Mouse (Mus musculus): Measurements from ENCODE around the gene Myh14.
"Not testable (repeated sequence)": the region's sequence is repeated elsewhere in the genome, so short reads cannot be mapped to it uniquely, and the experiment has no call there.

Myh14 gene

DNA sequence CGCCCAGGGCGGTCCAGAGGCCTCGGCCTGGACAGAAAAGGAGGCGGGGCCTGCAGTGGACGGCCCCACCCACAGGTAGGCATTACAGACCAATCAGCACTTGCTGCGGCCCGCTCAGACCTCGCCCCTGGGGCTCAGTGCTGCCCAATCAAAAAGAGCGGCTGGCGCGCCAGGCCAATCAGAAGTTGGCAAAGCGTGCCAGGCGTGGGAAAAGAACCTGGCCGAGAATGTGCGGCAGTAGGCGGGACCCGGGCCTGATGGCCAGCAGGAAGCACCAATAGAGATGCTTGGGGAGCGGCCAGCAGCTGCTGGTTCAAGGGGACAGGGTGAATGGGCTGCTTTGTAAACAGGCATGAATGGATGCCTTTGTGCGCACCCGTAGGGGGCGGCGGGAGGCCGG lies at the start of gene Myh14:
Gene Myh14 (minus strand): TSS at position 41 of the 400 bp plus-strand sequence.
- peak; percentile 90 for DNase-seq

DNA sequence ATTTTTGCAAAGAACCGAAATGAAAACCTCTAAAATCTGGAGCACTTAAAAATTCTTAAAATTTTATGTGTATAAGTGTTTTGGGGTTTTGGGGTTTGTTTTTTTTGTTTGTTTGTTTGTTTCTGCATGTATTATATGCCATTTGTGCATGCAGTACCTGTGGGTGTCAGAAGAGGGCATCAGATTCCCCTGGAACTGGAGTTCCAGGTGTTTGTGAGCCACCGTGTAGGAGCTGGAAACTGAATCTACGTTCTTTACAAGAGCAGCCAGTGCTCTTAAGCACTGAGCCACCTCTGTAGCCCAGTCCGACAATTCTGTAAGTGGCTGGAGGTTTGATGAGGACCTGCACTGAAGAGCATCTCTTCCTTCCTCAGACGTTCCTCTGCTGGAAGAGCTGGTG lies 39.2 kb upstream of the Myh14 start:
- no peak for DNase-seq

DNA sequence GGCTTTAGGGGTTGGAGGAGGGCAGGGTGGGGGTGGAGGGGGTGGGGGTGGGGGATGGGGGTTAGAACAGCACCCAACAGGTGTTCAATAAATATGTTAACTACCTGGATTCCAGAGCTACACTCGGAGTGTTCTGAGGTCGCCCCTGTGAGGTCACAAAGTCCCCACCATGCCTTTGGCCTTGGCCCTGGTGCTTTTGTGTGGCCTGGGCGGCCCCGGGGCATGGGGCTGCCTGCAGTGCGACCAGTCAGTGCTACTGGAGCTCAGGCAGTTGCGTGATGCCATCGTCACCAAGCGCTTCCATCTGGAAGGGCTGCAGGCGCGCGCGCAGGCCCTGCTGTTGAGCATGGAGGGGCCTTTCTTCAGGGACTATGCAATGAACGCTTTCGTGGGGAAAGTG lies 37.9 kb upstream of the Myh14 start, which contains the start of gene Izumo2:
Gene Izumo2 (plus strand): TSS at position 169 of the 400 bp plus-strand sequence.
- DNase-seq = no peak

DNA sequence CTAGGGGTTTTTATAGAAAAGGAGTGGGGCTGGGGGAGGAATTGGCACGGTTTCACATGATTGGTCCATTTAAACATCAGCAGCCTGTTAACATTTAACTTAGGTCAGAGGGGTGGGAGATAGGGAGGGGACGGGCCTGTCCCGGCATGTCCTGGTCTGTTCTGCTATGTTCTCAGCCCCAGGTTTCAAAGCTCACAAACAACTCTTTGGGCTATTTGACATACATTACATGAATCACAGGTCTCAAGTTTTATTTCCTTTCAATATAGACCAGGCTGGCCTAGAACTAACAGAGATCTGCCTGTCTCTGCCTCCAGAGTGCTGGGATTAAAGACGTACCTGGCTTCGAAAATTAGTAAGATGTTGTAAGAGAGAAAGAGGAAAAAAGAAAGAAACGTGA lies 37.5 kb upstream of the Myh14 start:
- not testable (repeated sequence) for DNase-seq

DNA sequence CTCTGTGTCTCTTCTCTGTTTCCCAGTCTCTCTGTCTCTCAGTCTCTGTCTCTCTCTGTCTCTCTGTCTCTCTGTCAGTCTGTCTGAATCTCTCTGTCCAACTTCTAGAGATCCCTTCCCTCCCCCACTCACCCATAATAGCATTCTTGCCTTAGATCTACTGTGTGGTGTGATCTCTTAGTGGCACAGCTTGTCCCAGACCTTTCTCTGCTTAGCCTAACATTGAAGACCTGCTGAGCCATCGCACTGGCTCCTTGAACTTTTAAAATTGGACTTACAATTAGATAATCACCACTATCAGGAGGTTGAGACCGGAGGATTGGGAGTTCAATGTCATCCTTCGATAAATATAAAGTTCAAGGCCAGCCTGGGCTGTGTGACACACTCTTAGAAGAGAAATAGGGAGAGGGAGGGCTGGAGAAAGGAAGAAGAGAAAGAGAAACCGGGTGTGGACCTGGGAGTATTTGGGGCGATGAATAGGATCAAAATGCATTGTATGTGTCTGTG lies 36.6 kb upstream of the Myh14 start:
- DNase-seq = no peak

DNA sequence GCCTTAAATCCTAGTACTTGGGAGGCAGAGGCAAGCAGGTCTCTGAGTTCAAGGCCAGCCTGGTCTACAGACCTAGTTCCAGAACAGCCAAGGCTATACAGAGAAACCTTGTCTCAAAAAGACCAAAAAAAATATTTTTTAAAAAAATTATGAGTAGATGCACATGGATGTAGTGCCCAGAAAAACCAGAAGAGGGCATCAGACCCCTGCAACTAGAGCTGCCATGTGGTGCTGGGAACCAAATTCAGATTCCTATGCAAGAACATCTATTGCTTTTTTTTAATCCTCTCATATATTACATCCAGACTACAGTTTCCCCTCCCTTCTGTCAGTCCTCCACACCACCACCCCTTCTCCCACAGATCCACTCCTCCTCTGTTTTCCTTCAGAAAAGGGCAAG lies 35.7 kb upstream of the Myh14 start:
- DNase-seq = no peak

DNA sequence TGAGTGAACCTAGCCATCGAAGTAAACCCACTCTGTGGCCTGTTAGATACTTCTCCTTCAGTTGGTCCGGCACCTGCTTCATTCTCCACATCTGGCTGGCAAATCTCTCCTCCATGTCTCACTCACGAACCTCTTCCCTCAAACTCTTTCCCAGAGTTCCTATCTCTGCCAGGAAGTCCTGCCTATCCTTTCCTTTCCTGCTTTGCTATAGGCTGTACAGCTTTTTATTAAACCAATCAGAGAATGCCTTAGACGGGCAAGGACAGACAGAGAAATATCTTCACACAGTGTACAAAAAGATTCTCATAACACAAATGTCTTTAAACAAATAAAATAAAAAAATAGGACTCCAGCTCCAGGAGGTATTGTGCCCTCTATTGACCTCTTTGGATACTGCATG lies 34.4 kb upstream of the Myh14 start:
- DNase-seq = no peak

DNA sequence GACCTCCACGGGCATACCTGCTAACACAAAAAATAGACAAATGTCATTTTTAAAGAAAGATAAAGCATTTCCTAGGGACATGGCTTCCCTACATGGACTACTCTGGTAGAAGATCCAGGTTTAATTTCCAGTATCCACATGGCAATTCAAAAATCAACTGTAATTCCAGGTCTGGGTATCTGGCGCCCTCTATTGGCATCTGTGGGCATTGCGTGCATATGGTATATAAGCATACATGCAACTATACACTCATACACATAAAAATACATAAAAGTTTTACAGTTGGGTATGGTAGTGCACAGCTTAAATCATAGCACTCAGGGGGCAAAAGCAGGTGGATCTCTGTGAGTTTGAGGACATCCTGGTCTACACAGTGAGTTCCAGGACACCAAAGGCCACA lies 33.7 kb upstream of the Myh14 start:
- no peak for DNase-seq

DNA sequence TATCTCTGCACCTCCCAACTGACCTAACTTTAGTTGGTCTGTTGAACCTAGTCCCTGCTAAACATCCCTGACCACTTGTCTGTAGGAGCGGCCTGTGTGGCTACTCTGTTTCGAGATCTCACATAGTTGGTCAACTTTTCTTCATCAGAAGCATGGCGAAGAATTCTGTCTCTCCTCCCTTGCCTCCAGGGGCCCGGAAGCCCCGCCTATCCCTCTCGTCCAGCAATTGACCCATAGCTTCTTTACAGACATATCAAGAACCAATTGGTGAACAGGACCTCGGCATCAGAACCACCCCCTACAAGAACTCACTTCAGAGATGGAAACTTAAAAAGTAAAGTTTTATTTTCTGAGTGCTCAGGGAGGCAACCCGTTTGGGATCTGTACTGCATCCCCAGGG lies 32.3 kb upstream of the Myh14 start:
- no peak for DNase-seq

DNA sequence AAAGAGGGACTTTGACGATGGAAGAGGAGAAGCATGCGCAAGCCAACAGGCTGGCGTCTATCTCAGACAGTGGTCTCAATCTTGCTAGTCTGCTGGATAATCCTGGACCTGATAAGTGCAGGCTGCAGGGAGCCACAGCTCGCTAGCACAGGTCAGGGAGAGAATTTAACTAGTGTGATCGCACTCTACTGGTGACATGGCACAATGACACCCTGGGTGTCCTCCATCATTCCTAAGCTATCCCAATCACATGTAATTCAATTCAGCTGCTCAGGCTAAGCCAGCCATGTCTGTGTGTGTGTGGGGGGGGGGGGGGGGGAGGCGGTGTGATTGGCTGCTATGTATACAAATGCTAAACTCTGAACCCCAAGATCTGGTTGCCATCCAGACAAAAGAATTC lies 31.3 kb upstream of the Myh14 start:
- DNase-seq = no peak

DNA sequence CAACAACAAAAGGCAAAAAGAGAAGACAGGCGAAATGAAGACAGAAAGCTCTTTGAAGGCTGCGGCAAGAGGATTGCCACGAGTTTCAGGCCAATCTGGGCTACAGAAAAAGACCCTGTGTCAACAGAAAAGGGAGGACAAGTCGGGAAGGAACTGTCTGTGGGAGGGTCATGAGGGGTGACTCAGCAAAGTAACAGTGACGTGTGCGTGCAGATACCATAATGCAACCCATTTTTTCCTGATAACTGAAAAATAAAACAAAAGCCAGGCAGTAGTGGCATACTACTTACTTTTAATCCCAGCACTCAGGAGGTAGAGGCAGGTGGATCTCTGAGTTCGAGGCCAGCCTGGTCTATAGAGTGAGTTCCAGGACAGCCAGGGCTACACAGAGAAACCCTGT lies 27.3 kb upstream of the Myh14 start:
- DNase-seq = no peak

DNA sequence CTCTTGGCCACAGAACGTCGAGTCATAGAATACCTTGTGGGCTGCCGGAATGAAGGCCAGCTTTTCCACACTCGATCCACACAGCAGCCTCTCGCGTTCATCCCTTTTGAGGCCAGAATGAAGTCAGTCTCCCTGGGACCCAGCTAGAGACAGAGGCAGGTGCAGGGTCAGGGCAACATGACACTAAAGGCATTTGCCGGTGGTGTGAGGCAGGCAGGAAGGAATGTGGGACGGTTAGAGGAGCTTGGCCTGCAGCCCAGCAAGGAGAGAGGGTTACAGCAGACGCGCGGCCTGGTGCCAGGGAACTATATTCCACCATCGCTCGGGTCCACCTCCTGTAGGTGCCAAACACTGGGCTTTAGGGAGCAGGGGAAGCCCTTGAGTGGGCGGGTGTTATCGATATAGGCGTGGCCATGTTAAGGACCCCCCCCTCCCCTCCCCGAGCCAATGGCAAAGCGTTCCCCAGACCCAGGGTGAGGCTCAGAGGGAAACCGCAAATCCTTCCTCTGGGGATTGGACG lies 26.6 kb upstream of the Myh14 start:
- DNase-seq = no peak

DNA sequence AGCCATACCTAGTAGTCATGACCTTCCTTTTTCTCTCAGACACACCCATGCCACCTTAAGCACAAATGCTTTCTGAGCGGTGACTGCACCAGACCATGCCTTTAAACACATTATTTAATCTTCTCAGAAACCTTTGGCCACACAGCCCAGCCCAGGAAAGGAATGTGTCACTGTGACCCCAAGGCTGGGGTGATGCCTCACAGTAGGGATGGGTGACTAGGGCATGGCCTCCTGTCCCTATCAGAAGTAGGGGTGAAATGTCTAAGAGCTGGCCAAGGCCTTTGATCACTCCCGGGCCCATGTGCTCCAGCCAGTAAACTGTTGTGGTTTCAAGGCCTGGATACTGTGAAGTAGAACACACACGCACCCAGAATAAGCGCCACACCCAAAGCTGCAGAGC lies 24.6 kb upstream of the Myh14 start:
- no peak for DNase-seq

DNA sequence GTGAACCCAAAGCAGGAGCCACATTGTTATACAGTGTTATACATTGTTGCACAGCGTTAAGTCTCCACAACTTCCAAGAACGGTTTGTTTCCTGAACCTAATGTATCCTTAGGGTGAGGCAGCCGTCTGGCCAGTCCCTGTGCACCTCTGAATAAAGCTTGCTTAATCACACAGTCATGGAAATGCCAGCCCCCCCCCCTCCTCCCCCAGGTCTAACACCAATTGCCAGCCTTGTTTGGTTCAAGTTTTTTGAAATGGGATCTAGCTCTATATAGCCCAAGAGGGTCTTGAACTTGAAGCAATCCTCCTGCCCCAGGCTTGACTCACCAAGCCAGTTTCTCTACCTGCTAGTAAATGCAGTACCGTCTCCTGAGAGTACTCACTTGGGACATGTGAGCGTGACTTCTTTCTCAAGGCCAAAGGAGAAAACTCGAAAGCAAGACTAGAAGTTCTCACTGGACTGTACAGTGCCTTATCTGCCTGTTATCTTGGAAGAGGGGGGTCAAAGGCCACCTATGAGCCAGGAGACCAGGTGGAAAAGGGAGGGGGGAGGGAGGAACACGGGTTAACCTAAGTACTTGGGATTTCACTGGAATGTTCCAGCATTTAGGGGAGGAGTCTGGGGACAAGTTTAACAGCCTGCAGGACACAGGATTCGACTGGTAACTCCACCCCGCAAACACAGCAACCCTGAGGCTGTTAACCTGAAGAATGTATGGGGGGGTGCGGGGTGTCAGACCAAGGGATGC lies 23.0 kb upstream of the Myh14 start:
- no peak for DNase-seq

DNA sequence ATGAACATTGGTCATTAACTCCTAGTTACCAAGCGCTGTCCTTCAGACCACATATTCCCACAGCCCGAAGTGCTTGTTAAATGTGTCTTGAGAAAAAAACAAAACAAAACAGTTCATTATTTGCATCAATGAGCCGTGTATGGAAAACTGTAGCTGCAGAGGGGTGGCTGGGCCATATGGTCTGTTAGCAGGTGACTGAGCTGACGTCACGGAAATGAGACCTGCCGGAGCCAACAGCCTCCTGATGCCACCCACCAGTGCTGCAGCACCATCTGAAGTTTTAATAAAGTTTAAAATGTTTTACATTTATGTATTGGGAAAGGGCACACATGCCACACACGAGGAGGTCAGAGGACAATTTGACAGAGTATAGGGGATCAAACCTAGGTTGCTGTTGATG lies 18.7 kb upstream of the Myh14 start:
- DNase-seq = no peak

DNA sequence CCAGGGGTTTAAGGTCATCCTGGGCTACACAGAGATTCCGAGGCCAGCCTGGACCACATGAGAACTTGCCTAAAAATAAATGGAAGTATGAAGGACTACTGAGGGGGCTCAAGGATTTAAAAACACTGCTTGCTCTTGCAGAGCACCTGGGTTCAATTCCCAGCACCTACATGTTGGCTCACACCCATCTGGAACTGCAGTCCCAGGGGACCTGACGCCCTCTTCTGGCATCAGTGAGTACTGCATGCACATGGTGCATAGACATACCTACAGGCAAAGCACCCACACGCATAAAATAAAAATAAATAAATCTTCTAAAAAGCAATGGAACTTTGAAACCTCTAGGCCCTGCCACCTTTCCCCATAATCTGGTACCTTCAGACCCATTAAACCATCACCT lies 18.2 kb upstream of the Myh14 start:
- DNase-seq = no peak

DNA sequence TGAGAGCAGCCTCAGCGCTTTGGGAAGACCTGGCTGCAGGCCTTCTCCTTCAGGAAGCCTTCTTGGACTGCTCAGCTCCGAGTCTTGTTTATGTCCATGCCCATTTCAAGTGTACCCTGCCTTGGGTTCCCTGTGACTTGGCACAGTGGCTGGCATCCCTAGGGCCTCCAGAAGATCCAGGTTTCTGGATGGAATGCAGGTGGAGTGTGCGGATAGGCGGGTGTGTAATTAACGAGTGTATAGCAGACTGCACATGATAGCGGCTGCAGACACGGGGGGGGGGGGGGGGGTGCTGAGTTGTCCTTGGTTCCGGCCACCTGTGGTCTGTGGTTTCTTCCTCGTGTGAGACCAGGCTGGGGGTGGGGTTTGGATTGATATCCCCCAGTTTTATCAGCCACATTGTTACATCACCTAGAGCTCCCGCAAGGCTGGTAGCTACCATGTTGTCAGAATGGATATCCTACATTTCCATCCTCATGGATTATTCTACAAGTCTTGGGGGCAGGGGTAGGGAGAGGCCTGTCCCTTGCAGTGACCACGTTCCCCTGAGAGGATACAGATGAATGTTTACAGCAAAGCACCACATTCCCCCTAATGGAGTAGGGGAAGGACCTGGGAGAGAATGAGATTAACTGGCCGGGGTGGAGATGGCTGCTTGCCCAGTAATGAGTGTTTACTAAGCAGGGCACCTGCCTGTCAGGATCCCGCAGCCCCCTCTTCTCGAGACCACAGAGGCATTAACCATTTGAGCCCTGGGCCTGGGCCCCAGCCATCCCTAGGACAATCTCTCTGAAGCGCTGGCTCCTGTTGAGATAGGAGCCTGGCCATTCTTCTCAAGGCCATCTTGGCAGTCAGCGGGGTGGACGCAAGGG lies 15.1 kb upstream of the Myh14 start:
- DNase-seq = no peak

DNA sequence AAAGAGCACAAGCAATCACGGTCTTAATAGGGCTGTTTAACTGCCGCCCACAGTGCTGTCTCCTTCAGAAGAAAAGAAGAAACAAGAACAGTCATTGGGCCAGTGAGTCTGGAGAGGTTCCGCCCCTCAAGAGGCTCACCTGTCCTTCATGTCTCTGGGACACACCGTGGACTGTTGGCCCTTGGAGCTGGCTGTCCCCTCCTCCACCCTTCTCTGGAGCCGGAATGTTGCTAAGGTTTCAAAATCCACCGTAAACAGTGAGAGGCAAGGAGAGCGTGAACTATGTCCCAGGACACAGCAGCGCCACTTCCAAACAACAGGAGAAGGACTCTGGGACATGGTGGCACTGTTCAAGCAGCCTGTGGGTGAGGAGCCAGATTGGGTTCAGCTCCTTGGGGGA lies 13.0 kb upstream of the Myh14 start:
- DNase-seq = no peak

DNA sequence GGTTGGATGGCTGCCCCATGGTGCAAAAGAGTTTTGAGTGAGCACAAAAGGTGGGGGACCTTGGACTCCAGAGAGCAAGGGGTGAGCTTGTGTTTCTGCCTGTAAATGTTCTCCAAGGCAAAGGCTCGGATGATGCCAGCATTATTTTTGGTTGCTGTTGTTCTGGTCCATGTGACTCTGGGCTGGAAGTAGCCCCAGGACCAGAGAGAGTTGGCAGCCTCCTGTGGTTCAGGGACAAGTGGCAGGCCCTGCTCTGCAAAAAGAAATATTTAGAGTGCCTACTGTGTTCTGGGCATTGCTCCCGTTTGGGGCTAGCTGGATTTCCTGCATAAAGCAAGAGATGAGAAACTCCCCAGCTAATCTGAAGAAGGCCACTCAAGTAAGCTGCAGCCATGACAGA lies 6.0 kb upstream of the Myh14 start:
- DNase-seq = peak; percentile 21

DNA sequence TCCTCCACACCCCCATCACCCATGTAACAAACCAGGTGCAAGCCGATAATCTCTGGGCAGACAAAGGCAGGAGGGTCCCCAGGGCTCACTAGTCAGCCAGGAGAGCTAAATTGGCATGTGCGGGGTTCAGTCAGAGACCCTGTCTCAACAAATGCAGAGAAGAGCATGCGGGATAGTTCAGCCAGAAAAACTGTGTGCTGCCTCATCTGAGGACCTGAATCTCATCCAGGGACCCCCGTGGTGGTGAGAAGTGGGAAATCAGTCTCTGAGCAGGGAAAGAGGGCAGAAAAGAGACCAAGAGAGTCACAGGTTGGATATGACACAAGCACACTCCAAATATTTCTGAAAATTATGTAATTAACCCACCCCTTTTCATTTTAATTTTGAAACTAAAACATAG lies 5.5 kb upstream of the Myh14 start:
- DNase-seq = no peak

DNA sequence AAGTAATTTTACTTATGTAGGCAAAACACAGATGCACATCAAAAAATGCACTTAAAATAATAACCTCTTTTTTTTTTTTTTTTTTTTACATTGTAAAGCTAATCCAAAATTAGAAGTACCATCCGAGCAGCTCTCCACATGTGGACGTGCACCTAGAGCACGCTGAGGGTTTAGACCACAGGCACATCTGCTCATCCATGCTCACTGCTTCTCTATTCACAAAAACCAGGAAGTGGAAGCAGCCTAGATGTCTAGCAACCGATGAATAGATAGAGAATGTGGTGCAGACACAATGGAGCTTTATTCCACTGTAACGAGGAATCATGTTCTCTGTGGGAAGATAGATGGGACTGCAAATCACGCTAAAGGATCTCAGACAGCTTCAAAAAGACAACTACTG lies 4.5 kb upstream of the Myh14 start:
- DNase-seq = no peak

DNA sequence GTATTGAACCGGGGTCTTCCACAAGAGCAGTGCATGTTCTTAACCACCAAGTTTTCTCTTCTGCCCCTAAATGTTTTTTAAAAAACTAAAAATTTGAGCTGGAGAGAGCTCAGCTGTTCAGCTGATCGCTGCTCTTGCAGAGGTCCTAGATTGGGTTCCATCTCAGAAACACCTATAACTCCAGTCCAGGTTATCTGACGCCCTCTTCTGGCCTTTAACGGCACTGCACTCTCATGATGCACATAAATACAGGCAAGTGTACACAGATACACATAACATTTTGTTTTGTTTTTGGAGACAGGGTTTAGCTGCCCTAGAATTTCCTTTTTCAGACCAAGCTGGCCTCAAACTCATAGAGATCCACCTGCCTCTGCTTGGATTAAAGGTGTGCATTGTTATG lies 3.9 kb upstream of the Myh14 start:
- no peak for DNase-seq

DNA sequence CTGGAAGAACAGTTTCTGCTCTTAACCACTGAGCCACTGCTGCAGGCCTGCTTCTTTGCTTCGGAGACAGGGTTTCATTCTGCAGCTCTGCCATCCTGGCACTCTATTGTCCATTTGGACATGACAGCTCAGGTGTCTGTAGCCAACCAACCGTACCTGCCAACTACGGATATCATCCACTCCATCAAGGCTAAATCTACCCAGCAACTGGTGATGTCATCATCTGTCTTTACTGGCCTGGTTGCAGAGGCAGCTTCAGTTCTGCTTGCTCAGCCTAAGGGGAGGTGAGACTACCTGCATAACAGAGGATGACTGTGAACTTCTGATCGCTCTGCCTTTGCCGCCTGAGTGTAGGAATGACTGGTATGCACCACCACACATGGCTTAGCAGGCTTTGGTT lies 1.6 kb upstream of the Myh14 start:
- no peak for DNase-seq

DNA sequence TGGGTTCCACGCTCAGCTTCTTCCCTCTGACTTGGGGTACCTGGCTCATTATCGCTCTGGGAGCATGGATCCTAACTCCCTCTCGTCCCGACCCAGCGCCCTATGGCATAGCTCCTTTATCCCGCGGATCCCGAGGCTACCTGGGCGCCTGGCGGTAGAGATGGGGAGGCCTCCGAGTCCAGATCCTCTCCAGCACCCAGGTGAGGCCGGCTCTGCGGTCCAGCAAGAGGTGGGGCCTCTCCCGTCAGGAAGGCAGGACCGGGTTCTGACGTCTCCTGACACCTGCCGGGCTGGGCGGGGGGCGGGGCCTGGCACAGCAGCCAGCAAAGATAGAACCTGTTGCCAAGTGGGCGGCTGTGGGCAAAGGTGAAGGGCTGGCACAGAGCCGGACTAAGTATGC lies 1.5 kb downstream of the Myh14 start:
- DNase-seq = no peak

Measured in right cerebral cortex, postnatal 25 days (tissue).